Mouse (Mus musculus) midbrain, embryonic 14.5 days (tissue): ENCODE data around the gene Slc39a9. TPM values are rescaled to one million over a fixed set of nuclear protein-coding genes. Genes with fewer than 3 reads are reported as not detected.

Experiments used
- ATAC-seq: fragments of 200-750 bp; cut with Nextera tagmentation; 2 replicates; pipeline ENCODE4 v1.8.0; 2017; ENCODE audit warnings: moderate number of reproducible peaks, moderate library complexity; ENCODE audit not compliant: low FRiP score, low TSS enrichment
- DNase-seq: peaks from one replicate; pipeline ENCODE4 v3.0.0-alpha.2; 2015
- H3K27ac ChIP-seq: fragments of 300-500 bp; sonication (generic); replicated peaks from 2 replicates; pipeline ENCODE4 v1.5.1; 2014; ENCODE audit warnings: mild to moderate bottlenecking, low read depth, low read length, moderate library complexity
- H3K27me3 ChIP-seq: fragments of 300-500 bp; sonication (generic); 2 replicates; pipeline ENCODE4 v1.6.1; 2014; ENCODE audit warnings: low read length, control low read depth, mixed read lengths; ENCODE audit not compliant: control insufficient read depth, insufficient read depth
- H3K36me3 ChIP-seq: fragments of 300-500 bp; sonication (generic); 2 replicates; pipeline ENCODE4 v1.6.1; 2014; ENCODE audit warnings: low read length, control low read depth; ENCODE audit not compliant: control insufficient read depth, insufficient read depth
- H3K4me1 ChIP-seq: fragments of 300-500 bp; sonication (generic); 2 replicates; pipeline ENCODE4 v1.6.1; 2014; ENCODE audit warnings: mild to moderate bottlenecking, antibody characterized with exemption, low read length, control low read depth; ENCODE audit not compliant: control insufficient read depth, insufficient read depth
- H3K4me2 ChIP-seq: fragments of 300-500 bp; sonication (generic); 2 replicates; pipeline ENCODE4 v1.6.1; 2014; ENCODE audit warnings: mild to moderate bottlenecking, low read length, moderate library complexity
- H3K4me3 ChIP-seq: fragments of 300-500 bp; sonication (generic); replicated peaks from 2 replicates; pipeline ENCODE4 v1.5.1; 2014; ENCODE audit warnings: low read depth, low read length
- H3K9ac ChIP-seq: fragments of 300-500 bp; sonication (generic); replicated peaks from 2 replicates; pipeline ENCODE4 v1.6.1; 2014; ENCODE audit warnings: mild to moderate bottlenecking, low read length, moderate library complexity
- H3K9me3 ChIP-seq: fragments of 300-500 bp; sonication (generic); 2 replicates; pipeline ENCODE4 v1.6.1; 2016; ENCODE audit warnings: low read length, control low read depth, mixed read lengths; ENCODE audit not compliant: control insufficient read depth
- WGBS: fragments of 180-500 bp; shearing (Covaris S2); extraction: QIAGEN DNeasy Blood & Tissue Kit; methylation state at CpG from one replicate; pipeline ENCODE4 v1.1.7; 2014; 5-methylcytosine and 5-hydroxymethylcytosine counted together
- polyA plus RNA-seq: library from polyadenylated mRNA; unstranded; fragments of >200 nt; fragmentation: Nextera tagmentation; extraction: Ambion mirVana; gene quantifications from 2 replicates; pipeline ENCODE4 v1.2.1, GENCODE M21; 2014

The Slc39a9 gene
- polyA plus RNA-seq, 1 experiment from 2014 or later = 29.5 TPM

- whole genome bisulfite sequencing = 3% methylated on average over 9 of the region's 9 CpGs
- Histone ChIP-seq H3K36me3 (no peaks in the 10 kb centered on the region), H3K4me2 (peak overlapping the region; percentile 25; the same call in 1 of the 2 replicates), H3K4me1 (no peaks in the 10 kb centered on the region; the same call in 1 of the 2 replicates), H3K27ac (peak overlapping the region; percentile 72), H3K9me3 (no peaks in the 10 kb centered on the region), H3K4me3 (no peak overlapping the region), H3K9ac (no peak overlapping the region), H3K27me3 (no peaks in the 10 kb centered on the region)
- ATAC-seq (peak; percentile 87), DNase-seq (peak; percentile 90)
These were observed 86.9 kb downstream of the Slc39a9 start for GRCm38 (mm10) chr12:80730567-80730966.

Other genes with a start within 250 kb of the Slc39a9 start
- gene Dcaf5, start 207.3 kb upstream of the Slc39a9 start, polyA plus RNA-seq = 28.0 and 29.9 TPM in 2 replicates
- 52.9 and 59.7 TPM in 2 replicates for gene Exd2, start 180.8 kb upstream of the Slc39a9 start, polyA plus RNA-seq
- gene Galnt16, start 125.6 kb upstream of the Slc39a9 start, polyA plus RNA-seq = 21.7 and 30.4 TPM in 2 replicates
- 258 and 288 TPM in 2 replicates for gene Erh, start 458 bp downstream of the Slc39a9 start, polyA plus RNA-seq
- 2.5 and 3.5 TPM in 2 replicates for gene Plekhd1, start 48.7 kb downstream of the Slc39a9 start, polyA plus RNA-seq
- gene Ccdc177, start 116.8 kb downstream of the Slc39a9 start, polyA plus RNA-seq = 8.5 and 8.8 TPM in 2 replicates
- 8.8 and 14.3 TPM in 2 replicates for gene Susd6, start 146.6 kb downstream of the Slc39a9 start, polyA plus RNA-seq